Mouse (Mus musculus) liver, embryonic 11.5 days (tissue): ENCODE measurements around the gene Adgrl3. TPM values are rescaled to one million over a fixed set of nuclear protein-coding genes. Genes with fewer than 3 reads are reported as not detected.

Experiments
- ATAC-seq: fragments of 200-750 bp; cut with Nextera tagmentation; replicated peaks from 2 replicates; pipeline ENCODE4 v1.8.0; 2017; ENCODE audit warnings: moderate number of reproducible peaks, mild to moderate bottlenecking, moderate TSS enrichment, moderate library complexity; ENCODE audit not compliant: low FRiP score
- DNase-seq: peaks from one replicate; pipeline ENCODE4 v3.0.0-alpha.2; 2017; ENCODE audit warnings: low spot score
- H3K27ac ChIP-seq: fragments of 300-500 bp; sonication (generic); 2 replicates; pipeline ENCODE4 v1.5.1; 2014; ENCODE audit warnings: mild to moderate bottlenecking, low read depth, low read length, control low read depth
- H3K27me3 ChIP-seq: fragments of 300-500 bp; sonication (generic); replicated peaks from 2 replicates; pipeline ENCODE4 v1.6.1; 2014; ENCODE audit warnings: low read length, mixed read lengths; ENCODE audit not compliant: control insufficient read depth, insufficient read depth
- H3K36me3 ChIP-seq: fragments of 300-500 bp; sonication (generic); 2 replicates; pipeline ENCODE4 v1.6.1; 2014; ENCODE audit warnings: mild to moderate bottlenecking, low read length, moderate library complexity, mixed read lengths; ENCODE audit not compliant: control insufficient read depth, insufficient read depth
- H3K4me1 ChIP-seq: fragments of 300-500 bp; sonication (generic); replicated peaks from 2 replicates; pipeline ENCODE4 v1.6.1; 2014; ENCODE audit warnings: low read length, mixed read lengths; ENCODE audit not compliant: control insufficient read depth, insufficient read depth
- H3K4me2 ChIP-seq: fragments of 300-500 bp; sonication (generic); 2 replicates; pipeline ENCODE4 v1.6.1; 2014; ENCODE audit warnings: mild to moderate bottlenecking, control low read depth, moderate library complexity
- H3K4me3 ChIP-seq: fragments of 300-500 bp; sonication (generic); 2 replicates; pipeline ENCODE4 v1.5.1; 2014; ENCODE audit warnings: low read depth, low read length, control low read depth
- H3K9ac ChIP-seq: fragments of 300-500 bp; sonication (generic); 2 replicates; pipeline ENCODE4 v1.6.1; 2014; ENCODE audit warnings: low read depth, low read length, control low read depth
- H3K9me3 ChIP-seq: fragments of 300-500 bp; sonication (generic); 2 replicates; pipeline ENCODE4 v1.6.1; 2016; ENCODE audit warnings: low read length, inconsistent platforms, mixed read lengths; ENCODE audit not compliant: control insufficient read depth
- WGBS: fragments of 180-500 bp; shearing (Covaris S2); extraction: QIAGEN DNeasy Blood & Tissue Kit; methylation state at CpG from one replicate; pipeline ENCODE4 v1.1.7; 2014; 5-methylcytosine and 5-hydroxymethylcytosine counted together
- polyA plus RNA-seq: library from polyadenylated mRNA; unstranded; fragments of >200 nt; fragmentation: Nextera tagmentation; extraction: Ambion mirVana; gene quantifications from 2 replicates; pipeline ENCODE4 v1.2.1, GENCODE M21; 2014

The Adgrl3 gene
- polyA plus RNA-seq, 1 experiment from 2014 or later = 9.1 TPM

DNA sequence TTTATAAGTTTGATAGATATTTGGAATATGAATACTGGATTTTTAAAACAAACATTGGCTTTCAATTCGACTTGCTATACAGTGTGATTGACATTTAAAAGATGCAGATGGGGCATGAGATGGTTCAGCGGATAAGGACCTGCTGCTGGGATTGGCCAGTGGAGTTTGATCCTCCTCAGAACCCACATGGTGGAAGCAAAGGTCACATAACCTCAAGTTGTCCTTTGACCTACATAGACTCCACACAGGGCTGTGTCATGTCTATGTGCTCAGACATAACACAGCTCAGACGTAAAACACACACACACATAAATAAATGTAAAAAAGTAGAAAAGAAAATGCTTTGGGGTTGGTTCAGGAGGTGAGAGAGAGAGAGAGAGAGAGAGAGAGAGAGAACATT, 397.4 kb downstream of the Adgrl3 start:
- H3K4me1 ChIP-seq = no peaks in the 10 kb centered on the region
- 60% methylated on average over 3 of the region's 3 CpGs for WGBS
- no peak overlapping the region for H3K9ac ChIP-seq
- ATAC-seq (no peak), DNase-seq (no peak)
- H3K9me3 ChIP-seq = no peaks in the 10 kb centered on the region
- H3K4me2 ChIP-seq = no peak overlapping the region
- no peaks in the 10 kb centered on the region for H3K36me3 ChIP-seq
- H3K27ac ChIP-seq = no peak overlapping the region
- no peaks in the 10 kb centered on the region for H3K27me3 ChIP-seq
- H3K4me3 ChIP-seq = no peak overlapping the region

DNA sequence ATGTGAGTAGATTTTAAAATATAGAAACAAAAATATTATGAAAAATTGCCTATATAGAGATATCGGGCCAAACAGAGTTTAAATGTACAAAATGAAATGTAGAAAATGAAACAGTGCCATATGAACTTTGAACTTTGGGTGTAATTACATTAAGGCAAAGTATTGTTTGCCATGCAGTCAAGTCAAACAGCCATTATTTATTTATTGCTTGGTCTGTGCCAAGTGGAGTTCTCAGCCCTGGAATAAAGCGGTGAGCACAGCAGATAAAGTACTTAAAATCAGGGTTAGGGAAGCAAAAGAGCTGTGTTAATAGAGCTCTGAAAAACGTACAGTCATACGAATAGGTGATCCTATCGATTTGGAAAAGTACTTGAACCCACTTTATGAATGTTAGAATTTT, 407.5 kb downstream of the Adgrl3 start:
- no peak for ATAC-seq
- 78% methylated on average over 5 of the region's 5 CpGs for WGBS

DNA sequence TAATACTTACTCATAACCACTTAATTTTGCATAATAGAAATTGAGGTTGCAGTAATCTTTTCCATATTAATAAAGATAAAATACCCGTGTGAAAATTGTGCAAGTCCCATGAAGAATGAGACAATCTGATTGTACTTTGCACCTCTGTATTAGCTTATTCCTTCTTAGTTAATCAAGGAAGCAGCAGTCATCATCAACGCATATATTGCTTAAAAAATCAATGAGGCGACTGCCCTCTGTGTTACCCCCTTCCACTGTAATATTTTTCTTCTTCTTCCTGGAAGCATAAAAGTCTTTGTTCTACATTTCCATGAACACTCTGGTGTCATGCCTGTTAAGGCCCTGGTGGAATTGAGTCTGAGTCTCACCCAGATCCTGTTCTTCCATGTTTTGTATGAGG, 416.4 kb downstream of the Adgrl3 start:
- Histone ChIP-seq H3K4me1 (no peaks in the 10 kb centered on the region), H3K4me2 (no peak overlapping the region), H3K9ac (no peak overlapping the region), H3K27ac (no peak overlapping the region), H3K4me3 (no peak overlapping the region), H3K9me3 (no peaks in the 10 kb centered on the region), H3K36me3 (no peaks in the 10 kb centered on the region), H3K27me3 (no peaks in the 10 kb centered on the region)
- DNase-seq = no peak
- 79% methylated on average over 3 of the region's 3 CpGs for WGBS
- ATAC-seq = no peak

More for the DNA sequence above, 407.5 kb downstream of the Adgrl3 start:
- Histone ChIP-seq H3K9ac (no peak overlapping the region), H3K27ac (no peak overlapping the region), H3K4me1 (no peaks in the 10 kb centered on the region), H3K36me3 (no peaks in the 10 kb centered on the region), H3K9me3 (no peaks in the 10 kb centered on the region), H3K4me2 (no peak overlapping the region), H3K27me3 (no peaks in the 10 kb centered on the region), H3K4me3 (no peak overlapping the region)
- DNase-seq = no peak

DNA sequence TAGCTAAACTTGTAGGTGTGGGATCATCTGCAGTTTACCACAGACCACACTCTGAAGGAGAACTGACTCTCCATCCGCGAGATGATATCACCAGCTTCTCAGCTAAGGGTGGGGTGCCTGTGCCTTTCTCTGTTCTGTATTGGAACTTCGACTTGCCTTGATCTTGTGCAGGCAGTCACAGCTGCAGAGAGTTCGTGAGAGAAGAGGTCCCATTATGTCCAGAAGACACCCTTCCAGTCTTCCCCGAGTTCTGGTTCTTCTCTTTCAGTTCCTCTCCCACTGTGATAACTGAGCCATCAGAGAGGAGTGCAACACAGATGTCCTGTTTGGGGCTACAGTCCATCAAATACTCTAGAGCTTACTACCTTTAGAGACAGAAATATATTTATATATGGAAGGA, 422.2 kb downstream of the Adgrl3 start:
- Histone ChIP-seq H3K4me3 (no peak overlapping the region), H3K4me1 (no peaks in the 10 kb centered on the region), H3K36me3 (no peaks in the 10 kb centered on the region), H3K4me2 (no peak overlapping the region), H3K27ac (no peak overlapping the region), H3K9ac (no peak overlapping the region), H3K9me3 (no peaks in the 10 kb centered on the region), H3K27me3 (no peaks in the 10 kb centered on the region)
- DNase-seq = no peak
- 69% methylated on average over 5 of the region's 5 CpGs for WGBS
- no peak for ATAC-seq

DNA sequence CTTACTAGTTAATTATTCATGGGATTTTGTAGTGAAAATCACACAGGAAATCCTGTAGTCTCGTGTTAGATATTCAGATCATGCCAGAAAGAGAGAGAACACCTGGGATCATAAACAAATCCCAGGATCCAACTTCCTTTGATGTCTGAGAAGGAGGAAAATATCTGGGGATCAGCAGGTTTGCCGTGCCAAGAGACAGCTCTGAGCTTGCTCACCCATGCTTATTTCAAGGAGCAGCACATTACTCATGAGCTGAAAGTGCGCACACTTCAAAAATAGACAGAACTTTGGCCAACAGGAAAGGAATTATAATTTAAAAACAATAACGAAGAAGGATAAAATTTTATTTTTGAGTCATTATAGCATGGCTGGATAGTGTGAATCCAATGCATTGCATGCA, 446.0 kb downstream of the Adgrl3 start:
- Histone ChIP-seq H3K9me3 (no peaks in the 10 kb centered on the region), H3K4me2 (no peak overlapping the region), H3K27ac (no peak overlapping the region), H3K4me1 (no peaks in the 10 kb centered on the region), H3K9ac (no peak overlapping the region), H3K27me3 (no peaks in the 10 kb centered on the region), H3K4me3 (no peak overlapping the region), H3K36me3 (no peaks in the 10 kb centered on the region)
- ATAC-seq (no peak), DNase-seq (no peak)
- WGBS = 76% methylated on average over 4 of the region's 4 CpGs

DNA sequence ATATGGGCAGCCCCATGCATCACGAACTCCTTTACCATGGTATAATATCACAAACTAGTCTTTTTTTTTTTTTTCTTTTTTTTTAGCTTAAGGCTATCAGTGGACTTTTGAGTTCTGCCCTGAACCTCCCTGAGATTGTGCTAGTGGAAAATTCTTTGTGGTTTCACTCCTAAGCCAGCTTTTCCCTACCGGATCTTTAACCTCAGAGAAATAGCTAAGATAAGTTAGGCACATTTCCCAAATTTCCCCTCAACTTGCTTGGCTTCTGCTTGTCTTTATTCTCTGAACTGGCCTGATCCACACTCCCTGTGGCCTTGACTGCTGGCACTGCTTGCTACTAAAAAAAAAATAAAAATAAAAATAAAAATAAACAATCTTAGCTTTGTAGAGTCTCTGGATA, 454.7 kb downstream of the Adgrl3 start:
- ATAC-seq (no peak), DNase-seq (no peak)
- H3K27me3 ChIP-seq = no peaks in the 10 kb centered on the region
- no peak overlapping the region for H3K4me3 ChIP-seq
- H3K9ac ChIP-seq = no peak overlapping the region
- no peaks in the 10 kb centered on the region for H3K4me1 ChIP-seq
- no peak overlapping the region for H3K4me2 ChIP-seq
- no peaks in the 10 kb centered on the region for H3K9me3 ChIP-seq
- H3K27ac ChIP-seq = no peak overlapping the region
- WGBS = 66% methylated on average over 2 of the region's 2 CpGs
- no peaks in the 10 kb centered on the region for H3K36me3 ChIP-seq

DNA sequence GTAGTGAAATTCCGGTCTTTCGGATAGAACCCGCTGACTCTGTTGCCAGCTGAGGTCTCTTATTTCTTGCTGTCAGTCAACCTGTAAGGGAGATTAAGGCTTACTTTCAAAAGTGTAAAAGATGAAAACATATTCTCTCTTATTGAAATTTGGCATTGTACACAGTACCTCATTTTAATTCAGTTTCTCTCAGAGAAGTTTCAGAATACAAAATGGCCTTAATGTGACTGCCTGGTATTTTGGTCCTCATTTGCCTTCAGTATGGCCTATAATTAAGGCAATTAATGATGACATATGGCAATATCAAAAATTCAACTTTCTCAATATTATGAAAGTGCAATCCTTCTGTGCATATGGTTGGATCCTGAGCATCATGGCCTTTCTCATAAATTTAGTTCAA, 455.5 kb downstream of the Adgrl3 start:
- H3K9me3 ChIP-seq = no peaks in the 10 kb centered on the region
- no peak for ATAC-seq
- H3K9ac ChIP-seq = no peak overlapping the region
- H3K27ac ChIP-seq = no peak overlapping the region
- H3K27me3 ChIP-seq = no peaks in the 10 kb centered on the region
- no peak overlapping the region for H3K4me2 ChIP-seq
- no peak for DNase-seq
- H3K4me1 ChIP-seq = no peaks in the 10 kb centered on the region
- WGBS = 85% methylated on average over 3 of the region's 3 CpGs
- H3K4me3 ChIP-seq = no peak overlapping the region
- H3K36me3 ChIP-seq = no peaks in the 10 kb centered on the region

DNA sequence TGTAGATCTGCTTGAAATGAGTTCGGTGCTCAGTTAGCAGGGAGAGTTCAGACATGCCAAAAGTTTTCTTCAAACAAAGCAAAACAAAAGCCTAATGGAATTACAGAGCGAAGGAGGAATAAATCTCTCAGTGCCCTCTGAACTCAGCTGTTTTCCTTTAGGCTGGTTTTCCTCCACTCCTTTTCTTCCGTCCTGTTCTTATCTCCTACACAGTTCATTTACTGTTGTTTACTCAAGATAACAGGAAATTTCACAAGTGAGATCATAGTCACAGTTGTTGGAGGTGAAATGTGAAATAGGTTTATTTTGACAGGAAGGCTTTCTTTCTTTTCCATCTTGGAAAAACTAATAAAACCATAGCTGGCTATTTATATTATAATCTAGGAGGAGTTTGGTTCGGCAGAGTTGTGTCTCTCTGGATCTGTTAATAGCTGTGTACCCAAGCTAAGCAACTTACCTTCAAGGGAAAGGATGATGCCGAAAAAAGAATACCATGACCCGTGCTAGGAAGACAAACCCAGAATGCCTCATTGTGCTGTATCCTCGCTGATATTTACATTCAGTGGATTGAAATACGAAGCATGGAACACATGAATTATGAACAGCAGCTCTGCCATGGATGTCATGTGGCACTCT, 456.2 kb downstream of the Adgrl3 start:
- ATAC-seq (no peak), DNase-seq (no peak)
- H3K27ac ChIP-seq = no peak overlapping the region
- no peaks in the 10 kb centered on the region for H3K9me3 ChIP-seq
- no peak overlapping the region for H3K9ac ChIP-seq
- WGBS = 45% methylated on average over 8 of the region's 8 CpGs
- no peak overlapping the region for H3K4me3 ChIP-seq
- no peaks in the 10 kb centered on the region for H3K4me1 ChIP-seq
- H3K36me3 ChIP-seq = no peaks in the 10 kb centered on the region
- no peaks in the 10 kb centered on the region for H3K27me3 ChIP-seq
- H3K4me2 ChIP-seq = no peak overlapping the region

DNA sequence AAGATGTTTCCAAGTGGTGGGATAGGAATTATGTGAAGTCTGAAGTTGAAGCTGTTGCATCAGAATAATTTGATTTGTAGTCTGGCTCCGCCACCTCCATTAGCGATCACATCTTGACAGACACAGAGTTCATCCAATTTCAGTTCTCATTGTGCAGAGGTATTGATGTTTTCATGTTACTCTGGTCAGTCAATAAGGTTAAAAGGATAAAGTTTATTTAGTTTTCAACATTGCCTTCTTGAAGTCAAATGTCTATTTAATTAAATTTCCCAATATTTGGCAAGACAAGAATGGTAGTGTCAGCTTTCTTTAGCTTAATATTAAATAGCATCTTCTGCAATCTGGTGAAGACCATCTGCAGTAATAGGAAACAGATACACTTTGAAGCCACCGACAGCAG, 461.0 kb downstream of the Adgrl3 start:
- Histone ChIP-seq H3K4me1 (no peaks in the 10 kb centered on the region), H3K9ac (no peak overlapping the region), H3K27ac (no peak overlapping the region), H3K4me2 (no peak overlapping the region), H3K27me3 (no peaks in the 10 kb centered on the region), H3K9me3 (no peaks in the 10 kb centered on the region), H3K4me3 (no peak overlapping the region), H3K36me3 (no peaks in the 10 kb centered on the region)
- no peak for ATAC-seq
- DNase-seq = no peak
- 86% methylated on average over 3 of the region's 3 CpGs for WGBS
